Mouse (Mus musculus) forebrain, embryonic 14.5 days (tissue): ENCODE data around the gene Fndc7. TPM values are rescaled to one million over a fixed set of nuclear protein-coding genes. Genes with fewer than 3 reads are reported as not detected.
"Not testable (repeated sequence)": the region's sequence is repeated elsewhere in the genome, so short reads cannot be mapped to it uniquely, and the experiment has no call there.

Source experiments
- ATAC-seq: fragments of 200-750 bp; cut with Nextera tagmentation; 2 replicates; pipeline ENCODE4 v1.8.0; 2017; ENCODE audit warnings: mild to moderate bottlenecking, moderate library complexity
- DNase-seq: peaks from one replicate; pipeline ENCODE4 v3.0.0-alpha.2; 2015; ENCODE audit warnings: low spot score
- H3K27ac ChIP-seq: fragments of 300-500 bp; sonication (generic); 2 replicates; pipeline ENCODE4 v1.5.1; 2014; ENCODE audit warnings: low read depth, mild to moderate bottlenecking, control low read depth, low read length, moderate library complexity
- H3K27me3 ChIP-seq: fragments of 300-500 bp; sonication (generic); replicated peaks from 2 replicates; pipeline ENCODE4 v1.6.1; 2014; ENCODE audit warnings: low read length, control low read depth, mixed read lengths; ENCODE audit not compliant: control insufficient read depth, insufficient read depth
- H3K36me3 ChIP-seq: fragments of 300-500 bp; sonication (generic); 2 replicates; pipeline ENCODE4 v1.6.1; 2014; ENCODE audit warnings: low read length, control low read depth; ENCODE audit not compliant: control insufficient read depth, insufficient read depth
- H3K4me1 ChIP-seq: fragments of 300-500 bp; sonication (generic); 2 replicates; pipeline ENCODE4 v1.6.1; 2014; ENCODE audit warnings: antibody characterized with exemption, low read length, control low read depth; ENCODE audit not compliant: control insufficient read depth, insufficient read depth
- H3K4me2 ChIP-seq: fragments of 300-500 bp; sonication (generic); 2 replicates; pipeline ENCODE4 v1.6.1; 2014; ENCODE audit warnings: mild to moderate bottlenecking, control low read depth, low read length
- H3K4me3 ChIP-seq: fragments of 300-500 bp; sonication (generic); 2 replicates; pipeline ENCODE4 v1.5.1; 2014; ENCODE audit warnings: low read depth, low read length, control low read depth
- H3K9ac ChIP-seq: fragments of 300-500 bp; sonication (generic); 2 replicates; pipeline ENCODE4 v1.6.1; 2014; ENCODE audit warnings: mild to moderate bottlenecking, low read length, control low read depth, moderate library complexity
- H3K9me3 ChIP-seq: fragments of 300-500 bp; sonication (generic); replicated peaks from 2 replicates; pipeline ENCODE4 v1.6.1; 2016; ENCODE audit warnings: low read length, control low read depth, mixed read lengths; ENCODE audit not compliant: control insufficient read depth
- WGBS: fragments of 180-500 bp; shearing (Covaris S2); extraction: QIAGEN DNeasy Blood & Tissue Kit; methylation state at CpG from one replicate; pipeline ENCODE4 v1.1.7; 2014; 5-methylcytosine and 5-hydroxymethylcytosine counted together
- polyA plus RNA-seq: library from polyadenylated mRNA; unstranded; fragments of >200 nt; fragmentation: Nextera tagmentation; extraction: Ambion mirVana; gene quantifications from 2 replicates; pipeline ENCODE4 v1.2.1, GENCODE M21; 2014

Gene Fndc7
- polyA plus RNA-seq, 1 experiment from 2014 or later: not detected

- WGBS: under 1% methylated on average over 55 of the region's 56 CpGs
- Histone ChIP-seq H3K4me1 (no peaks in the 10 kb centered on the region; the same call in 1 of the 2 replicates), H3K9ac (peak within 1 kb of the TSS; percentile 68), H3K4me3 (peak within 1 kb of the TSS; percentile 68), H3K27ac (peak within 1 kb of the TSS; percentile 46; the same call in 1 of the 2 replicates), H3K36me3 (no peaks in the 10 kb centered on the region), H3K4me2 (peak within 1 kb of the TSS; percentile 71), H3K27me3 (no peaks in the 10 kb centered on the region), H3K9me3 (no peaks in the 10 kb centered on the region)
- ATAC-seq: peak; percentile 98
- peak; percentile 97 for DNase-seq
These were observed 49.6 kb downstream of the Fndc7 start, which contains the start of gene Stxbp3 for GRCm38 (mm10) chr3:108840000-108840715. Stxbp3 (minus strand) TSS chr3:108840526.

DNA sequence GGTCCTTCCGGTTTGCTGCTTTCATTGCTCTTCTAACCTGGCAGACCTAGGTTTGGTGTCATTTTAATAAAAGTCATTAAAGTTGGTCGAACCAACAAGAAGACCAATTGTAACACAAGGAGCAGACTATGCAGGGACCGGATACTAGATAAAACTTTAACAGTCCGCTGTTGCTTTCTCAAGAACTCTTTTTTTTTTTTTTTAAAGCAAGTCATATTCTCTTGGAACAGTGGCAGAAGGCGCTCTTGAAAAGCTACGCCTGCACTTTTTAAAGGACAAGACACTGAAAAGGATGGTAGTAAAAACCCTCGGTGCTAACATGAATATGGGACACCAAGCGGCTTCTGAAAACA is 50.2 kb downstream of the Fndc7 start:
- Histone ChIP-seq H3K36me3 (no peaks in the 10 kb centered on the region), H3K4me1 (no peaks in the 10 kb centered on the region; the same call in 1 of the 2 replicates), H3K9ac (peak overlapping the region; percentile 68), H3K27me3 (no peaks in the 10 kb centered on the region), H3K4me3 (peak overlapping the region; percentile 68), H3K9me3 (no peaks in the 10 kb centered on the region), H3K4me2 (peak overlapping the region; percentile 71), H3K27ac (no peak overlapping the region)
- WGBS: 8% methylated on average over 8 of the region's 8 CpGs
- ATAC-seq: no peak
- DNase-seq: no peak

DNA sequence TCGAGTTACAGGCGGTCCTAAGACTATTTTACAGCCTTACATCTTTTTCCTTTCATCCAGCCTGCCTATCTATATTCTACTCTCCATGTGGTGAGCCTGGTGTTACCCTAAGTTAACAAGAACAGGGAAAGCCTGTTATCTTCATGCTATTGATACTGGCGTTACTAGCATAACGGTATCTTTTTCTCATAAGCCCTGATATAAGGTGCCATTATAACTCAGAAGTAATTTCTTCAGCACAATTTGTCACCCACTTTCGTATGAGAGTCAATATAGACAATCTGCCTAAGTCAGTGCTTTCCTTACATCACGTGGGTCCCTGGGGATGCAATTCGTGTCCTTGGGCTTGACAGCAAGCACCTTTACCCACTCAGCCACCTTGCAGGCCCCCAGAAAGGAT is 50.8 kb downstream of the Fndc7 start:
- Histone ChIP-seq H3K9ac (no peak overlapping the region), H3K4me2 (peak overlapping the region; percentile 71; the same call in 1 of the 2 replicates), H3K9me3 (no peaks in the 10 kb centered on the region), H3K36me3 (no peaks in the 10 kb centered on the region), H3K4me3 (no peak overlapping the region), H3K27ac (no peak overlapping the region), H3K4me1 (no peaks in the 10 kb centered on the region; the same call in 1 of the 2 replicates), H3K27me3 (no peaks in the 10 kb centered on the region)
- DNase-seq (no peak), ATAC-seq (no peak)
- WGBS: 86% methylated on average over 7 of the region's 7 CpGs

DNA sequence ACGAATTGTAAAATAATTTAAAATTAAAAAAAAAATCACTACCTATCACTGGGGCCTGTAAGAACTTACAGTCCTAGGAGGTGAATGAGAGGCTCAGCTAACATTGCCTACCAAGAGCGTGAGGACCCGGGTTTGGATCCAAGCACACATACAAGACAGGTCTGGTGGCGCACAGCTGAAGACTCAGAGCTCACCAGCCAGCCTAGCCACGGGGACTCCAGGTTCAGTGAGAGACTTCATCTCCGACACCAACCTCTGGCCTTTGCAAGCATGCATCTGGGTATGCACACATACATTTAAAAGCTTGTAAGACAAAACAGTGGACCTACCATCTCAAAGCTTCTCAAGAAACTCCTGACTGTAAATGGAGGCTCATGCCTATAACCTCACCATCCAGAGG is 52.9 kb downstream of the Fndc7 start:
- 93% methylated on average over 6 of the region's 6 CpGs for WGBS

GRCm38 (mm10) chr3:108833717-108834116 is 56.1 kb downstream of the Fndc7 start:
- H3K9ac ChIP-seq, H3K36me3 ChIP-seq, H3K27ac ChIP-seq, H3K9me3 ChIP-seq, ATAC-seq, H3K4me2 ChIP-seq, H3K27me3 ChIP-seq, DNase-seq, H3K4me1 ChIP-seq, H3K4me3 ChIP-seq: not testable (repeated sequence)
- WGBS: 97% methylated on average over 1 of the region's 1 CpGs

More for the DNA sequence above, 52.9 kb downstream of the Fndc7 start:
- ATAC-seq: no peak
- DNase-seq: no peak
- Histone ChIP-seq H3K36me3 (no peaks in the 10 kb centered on the region), H3K4me1 (no peaks in the 10 kb centered on the region; the same call in 1 of the 2 replicates), H3K27me3 (no peaks in the 10 kb centered on the region), H3K27ac (no peak overlapping the region), H3K9ac (no peak overlapping the region), H3K4me2 (no peak overlapping the region), H3K9me3 (no peaks in the 10 kb centered on the region), H3K4me3 (no peak overlapping the region)

GRCm38 (mm10) chr3:108831750-108832149 is 58.1 kb downstream of the Fndc7 start:
- Histone ChIP-seq H3K27me3 (no peaks in the 10 kb centered on the region), H3K9ac (no peak overlapping the region), H3K4me2 (no peak overlapping the region), H3K9me3 (no peaks in the 10 kb centered on the region), H3K27ac (no peak overlapping the region), H3K36me3 (no peaks in the 10 kb centered on the region), H3K4me1 (no peaks in the 10 kb centered on the region), H3K4me3 (no peak overlapping the region)
- 96% methylated on average over 6 of the region's 6 CpGs for WGBS
- ATAC-seq (no peak), DNase-seq (no peak)

DNA sequence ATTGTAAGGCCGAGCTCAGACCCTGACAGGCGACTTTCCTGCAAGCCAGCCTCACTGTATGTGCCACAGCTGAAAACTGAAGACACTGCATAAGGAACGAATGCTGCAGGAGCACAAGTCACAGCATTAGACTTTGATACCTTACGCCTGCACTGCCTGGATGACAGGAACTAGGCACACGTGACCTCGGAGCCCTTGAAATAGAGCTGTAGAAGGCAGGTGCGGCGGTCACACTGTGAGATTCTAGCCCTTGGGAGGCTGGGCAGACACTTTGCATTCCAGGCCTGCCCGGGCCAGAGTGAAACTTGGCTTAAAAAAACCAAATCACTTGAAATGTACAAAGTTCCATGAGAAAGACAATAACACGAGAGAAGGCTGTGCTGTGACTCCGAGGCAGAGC is 59.3 kb downstream of the Fndc7 start:
- 88% methylated on average over 11 of the region's 11 CpGs for WGBS
- no peak for DNase-seq
- H3K27ac ChIP-seq: no peak overlapping the region
- H3K4me2 ChIP-seq: no peak overlapping the region
- no peaks in the 10 kb centered on the region for H3K27me3 ChIP-seq
- ATAC-seq: no peak
- H3K4me3 ChIP-seq: no peak overlapping the region
- peaks cover 3% of the 10 kb centered on the region; the same call in 1 of the 2 replicates for H3K36me3 ChIP-seq
- no peaks in the 10 kb centered on the region for H3K9me3 ChIP-seq
- H3K4me1 ChIP-seq: no peaks in the 10 kb centered on the region
- H3K9ac ChIP-seq: no peak overlapping the region

DNA sequence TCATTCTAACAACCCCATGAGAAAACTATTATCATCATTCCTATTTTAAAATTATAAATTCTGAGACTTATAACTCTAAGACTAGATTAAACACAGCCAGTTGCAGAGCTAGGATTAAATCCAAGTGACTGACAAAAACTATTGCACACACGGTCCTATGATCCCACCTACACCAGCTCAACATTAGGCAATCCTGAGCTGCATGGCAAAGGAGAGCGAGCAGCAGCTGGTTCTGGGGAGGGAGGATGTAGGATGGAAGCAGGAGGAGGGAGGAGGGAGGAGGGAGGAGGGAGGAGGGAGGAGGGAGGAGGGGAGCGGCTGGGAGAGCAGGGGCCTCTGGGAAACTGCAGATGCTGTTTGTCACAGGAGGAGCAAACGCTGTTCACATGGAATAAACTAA is 74.2 kb downstream of the Fndc7 start:
- ATAC-seq (no peak), DNase-seq (no peak)
- 79% methylated on average over 3 of the region's 4 CpGs for WGBS
- no peak overlapping the region for H3K4me3 ChIP-seq
- no peak overlapping the region for H3K9ac ChIP-seq
- H3K36me3 ChIP-seq: peaks cover 8% of the 10 kb centered on the region; the same call in 1 of the 2 replicates
- no peaks in the 10 kb centered on the region for H3K27me3 ChIP-seq
- no peak overlapping the region for H3K4me2 ChIP-seq
- H3K27ac ChIP-seq: no peak overlapping the region
- H3K4me1 ChIP-seq: no peaks in the 10 kb centered on the region
- no peaks in the 10 kb centered on the region for H3K9me3 ChIP-seq

GRCm38 (mm10) chr3:108810747-108811263 is 79.0 kb downstream of the Fndc7 start:
- no peak for ATAC-seq
- WGBS: 84% methylated on average over 4 of the region's 4 CpGs

More at GRCm38 (mm10) chr3:108810747-108811263, 79.0 kb downstream of the Fndc7 start:
- Histone ChIP-seq H3K9me3 (no peaks in the 10 kb centered on the region), H3K27ac (no peak overlapping the region), H3K4me2 (no peak overlapping the region), H3K36me3 (peaks cover 6% of the 10 kb centered on the region; the same call in 1 of the 2 replicates), H3K27me3 (no peaks in the 10 kb centered on the region), H3K4me1 (no peaks in the 10 kb centered on the region), H3K9ac (no peak overlapping the region), H3K4me3 (no peak overlapping the region)
- no peak for DNase-seq
